Mouse (Mus musculus): ENCODE measurements at regions not wholly inside any gene's neighbourhood (a gene's known extent, or its start where the extent isn't known, plus 50 kb on each side); places are given as distances from the start of the nearest gene placed in this dataset.
A peak's percentile ranks its signal among the peaks of the same experiment; 100 is the strongest.

DNA sequence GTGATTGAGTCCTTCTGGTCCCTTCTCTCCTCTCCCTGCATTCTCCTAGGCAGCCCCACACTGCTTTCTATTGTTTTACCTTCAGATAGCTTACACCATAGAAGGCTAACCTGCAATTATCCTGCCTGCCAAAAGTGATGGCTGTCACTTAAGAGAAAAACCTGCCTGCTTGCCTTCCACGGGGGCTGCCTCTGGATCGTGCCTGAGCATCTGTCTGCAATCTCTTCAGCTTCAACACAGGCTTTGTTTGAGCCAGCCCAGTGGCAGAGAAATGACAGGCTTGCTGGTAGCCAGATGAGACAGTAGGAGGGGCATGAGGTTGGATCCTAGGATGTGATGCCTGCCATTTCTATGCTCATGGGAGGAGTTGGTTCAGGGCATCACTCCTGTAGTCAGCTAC, 345.2 kb upstream of the Tshz3 start:
- H3K27me3 ChIP-seq (replicated peaks; ENCODE audit: control insufficient read depth, insufficient read depth, low read length), result no peaks in the 10 kb centered on the region
- 4% methylated on average over 2 of the region's 2 CpGs for WGBS
- H3K9ac ChIP-seq (ENCODE audit: low read length), result no peak overlapping the region
- no peak overlapping the region for H3K4me2 ChIP-seq (ENCODE audit: low read length)
- ATAC-seq (peak; percentile 72), DNase-seq (ENCODE audit: low spot score) (peak; percentile 58)
- no peak overlapping the region for H3K4me3 ChIP-seq (ENCODE audit: low read depth, low read length)
- H3K4me1 ChIP-seq (ENCODE audit: control insufficient read depth, insufficient read depth, low read length), result 0 out of 2 replicates have a peak, but pooled peaks cover 3% of the 10 kb centered on the region
- no peaks in the 10 kb centered on the region for H3K9me3 ChIP-seq (replicated peaks; ENCODE audit: control insufficient read depth, low read length)
- no peaks in the 10 kb centered on the region for H3K36me3 ChIP-seq (ENCODE audit: control insufficient read depth, insufficient read depth, low read length)
- peak overlapping the region; percentile 33; the same call in 1 of the 2 replicates for H3K27ac ChIP-seq (ENCODE audit: low read depth, low read length)

DNA sequence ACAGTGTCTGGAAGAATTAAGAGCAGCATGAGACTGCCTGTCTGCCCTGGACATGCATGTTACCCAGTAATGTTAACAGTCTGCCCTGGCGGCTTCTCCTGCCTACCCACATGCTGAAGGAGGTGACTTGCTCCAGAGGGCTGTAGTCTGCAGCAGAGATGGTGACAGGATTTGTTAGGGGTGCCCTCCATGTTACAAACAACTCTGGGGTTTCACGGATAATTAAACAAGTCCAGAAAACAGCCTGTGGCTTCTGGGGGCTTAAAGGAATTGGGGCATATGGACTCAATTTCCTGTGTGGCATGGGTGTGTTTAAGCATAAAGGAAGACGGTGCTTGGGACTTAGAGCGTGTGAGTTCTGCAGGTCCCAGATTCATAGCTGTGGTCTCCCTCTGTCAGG, 347.3 kb upstream of the Tshz3 start:
- H3K9me3 ChIP-seq (replicated peaks; ENCODE audit: control insufficient read depth, low read length), result no peaks in the 10 kb centered on the region
- no peak overlapping the region for H3K4me3 ChIP-seq (ENCODE audit: low read depth, low read length)
- no peaks in the 10 kb centered on the region for H3K36me3 ChIP-seq (ENCODE audit: control insufficient read depth, insufficient read depth, low read length)
- H3K4me1 ChIP-seq (ENCODE audit: control insufficient read depth, insufficient read depth, low read length), result 0 out of 2 replicates have a peak, but pooled peaks cover 3% of the 10 kb centered on the region
- H3K27me3 ChIP-seq (replicated peaks; ENCODE audit: control insufficient read depth, insufficient read depth, low read length), result no peaks in the 10 kb centered on the region
- no peak for DNase-seq (ENCODE audit: low spot score)
- no peak for ATAC-seq
- WGBS, result 87% methylated on average over 4 of the region's 4 CpGs
- no peak overlapping the region for H3K4me2 ChIP-seq (ENCODE audit: low read length)
- no peak overlapping the region for H3K9ac ChIP-seq (ENCODE audit: low read length)
- no peak overlapping the region for H3K27ac ChIP-seq (ENCODE audit: low read depth, low read length)

DNA sequence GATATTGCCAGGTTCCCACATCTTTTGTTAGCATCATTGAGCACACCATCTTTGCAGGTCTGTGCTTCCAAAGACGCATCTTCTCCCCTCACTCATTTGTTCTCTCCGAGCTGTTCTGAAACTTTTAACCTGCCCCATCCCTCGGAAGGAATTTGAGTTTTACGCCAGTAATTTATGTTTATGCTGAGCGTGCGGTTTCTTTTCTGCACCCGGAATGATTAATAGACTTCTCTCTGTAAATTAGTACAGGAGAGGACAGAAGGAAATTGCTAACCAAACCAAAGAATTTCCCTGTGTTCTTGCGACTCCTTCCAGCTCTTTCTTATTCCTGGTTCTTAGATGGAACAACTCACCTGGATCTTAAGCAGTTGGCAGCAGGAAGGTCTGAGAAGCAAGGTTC, 349.7 kb upstream of the Tshz3 start:
- no peak overlapping the region for H3K27ac ChIP-seq (ENCODE audit: low read depth, low read length)
- 89% methylated on average over 8 of the region's 8 CpGs for WGBS
- H3K36me3 ChIP-seq (ENCODE audit: control insufficient read depth, insufficient read depth, low read length), result no peaks in the 10 kb centered on the region
- no peak for ATAC-seq
- H3K27me3 ChIP-seq (replicated peaks; ENCODE audit: control insufficient read depth, insufficient read depth, low read length), result no peaks in the 10 kb centered on the region
- H3K4me3 ChIP-seq (ENCODE audit: low read depth, low read length), result no peak overlapping the region
- DNase-seq (ENCODE audit: low spot score), result no peak
- no peak overlapping the region for H3K4me2 ChIP-seq (ENCODE audit: low read length)
- H3K4me1 ChIP-seq (ENCODE audit: control insufficient read depth, insufficient read depth, low read length), result 0 out of 2 replicates have a peak, but pooled peaks cover 3% of the 10 kb centered on the region
- H3K9me3 ChIP-seq (replicated peaks; ENCODE audit: control insufficient read depth, low read length), result no peaks in the 10 kb centered on the region
- H3K9ac ChIP-seq (ENCODE audit: low read length), result no peak overlapping the region

DNA sequence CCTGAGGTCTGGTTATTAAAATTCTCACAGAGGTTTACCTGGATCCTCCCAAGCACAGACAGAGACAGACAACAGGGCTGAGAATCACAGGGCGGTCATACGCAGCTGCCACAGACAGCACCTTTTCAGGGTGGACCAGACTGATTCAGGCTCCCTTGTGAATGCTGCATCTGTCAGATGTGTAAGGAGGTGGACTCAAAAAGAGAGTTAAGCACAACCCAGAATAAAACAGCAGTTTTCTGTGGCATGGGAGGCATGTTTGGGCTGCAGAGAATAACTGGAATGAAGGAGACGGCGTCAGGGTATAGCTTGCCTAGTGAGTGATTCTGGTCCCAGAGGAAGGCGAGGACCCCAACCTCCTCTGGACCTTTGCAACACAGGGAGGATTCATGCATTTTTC, 363.1 kb upstream of the Tshz3 start:
- ATAC-seq, result no peak
- no peak overlapping the region for H3K27ac ChIP-seq (ENCODE audit: low read depth, low read length)
- no peaks in the 10 kb centered on the region for H3K9me3 ChIP-seq (replicated peaks; ENCODE audit: control insufficient read depth, low read length)
- no peak overlapping the region for H3K9ac ChIP-seq (ENCODE audit: low read length)
- no peak for DNase-seq (ENCODE audit: low spot score)
- WGBS, result 88% methylated on average over 5 of the region's 5 CpGs
- H3K4me1 ChIP-seq (ENCODE audit: control insufficient read depth, insufficient read depth, low read length), result peaks cover 3% of the 10 kb centered on the region; the same call in 1 of the 2 replicates
- no peak overlapping the region for H3K4me2 ChIP-seq (ENCODE audit: low read length)
- no peaks in the 10 kb centered on the region for H3K36me3 ChIP-seq (ENCODE audit: control insufficient read depth, insufficient read depth, low read length)
- H3K27me3 ChIP-seq (replicated peaks; ENCODE audit: control insufficient read depth, insufficient read depth, low read length), result no peaks in the 10 kb centered on the region
- no peak overlapping the region for H3K4me3 ChIP-seq (ENCODE audit: low read depth, low read length)

DNA sequence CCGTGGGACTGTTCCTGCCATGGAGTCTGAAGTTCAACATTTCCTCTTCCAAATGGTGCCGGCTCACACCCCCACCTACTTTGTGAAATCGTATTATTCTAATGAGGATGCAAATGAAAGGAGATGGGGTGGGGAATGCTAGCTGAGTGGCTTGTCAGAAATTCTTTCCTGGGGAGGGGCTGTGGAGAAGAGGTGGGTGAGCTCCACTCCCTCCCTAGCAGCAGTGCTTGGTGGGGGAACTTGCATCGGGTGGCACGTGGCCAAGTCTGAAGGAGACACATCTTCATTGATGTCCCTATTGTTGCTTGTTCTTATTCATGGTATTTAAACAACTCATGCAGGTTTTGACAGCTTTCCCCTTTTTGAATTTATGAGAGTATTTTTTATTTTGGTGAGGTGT, 363.8 kb upstream of the Tshz3 start:
- DNase-seq (ENCODE audit: low spot score) (peak; percentile 40), ATAC-seq (no peak)
- Histone ChIP-seq H3K27ac (ENCODE audit: low read depth, low read length) (no peak overlapping the region), H3K27me3 (replicated peaks; ENCODE audit: control insufficient read depth, insufficient read depth, low read length) (no peaks in the 10 kb centered on the region), H3K36me3 (ENCODE audit: control insufficient read depth, insufficient read depth, low read length) (no peaks in the 10 kb centered on the region), H3K4me3 (ENCODE audit: low read depth, low read length) (no peak overlapping the region), H3K4me1 (ENCODE audit: control insufficient read depth, insufficient read depth, low read length) (peaks cover 3% of the 10 kb centered on the region; the same call in 1 of the 2 replicates), H3K9me3 (replicated peaks; ENCODE audit: control insufficient read depth, low read length) (no peaks in the 10 kb centered on the region), H3K9ac (ENCODE audit: low read length) (no peak overlapping the region), H3K4me2 (ENCODE audit: low read length) (no peak overlapping the region)
- 44% methylated on average over 5 of the region's 5 CpGs for WGBS

DNA sequence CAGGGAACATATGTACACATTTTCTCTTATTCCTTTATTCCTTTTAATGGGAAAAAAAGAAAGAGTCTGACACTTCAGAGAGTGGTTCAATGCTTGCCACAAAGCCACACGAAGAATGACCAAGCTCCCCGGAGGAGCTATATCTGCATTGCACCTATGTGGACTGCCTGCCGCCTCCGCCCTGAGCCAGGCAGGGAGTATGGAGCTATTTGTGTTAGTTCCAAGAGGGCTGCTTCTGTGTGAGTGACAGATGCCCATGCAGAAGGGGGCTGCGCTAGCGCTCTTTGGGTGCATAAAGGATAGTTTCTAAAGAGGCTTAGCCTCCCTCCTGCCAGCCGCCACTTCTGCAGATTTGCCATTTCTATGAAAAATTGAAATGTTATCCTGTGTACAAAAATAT, 365.3 kb upstream of the Tshz3 start:
- DNase-seq (ENCODE audit: low spot score) (no peak), ATAC-seq (no peak)
- Histone ChIP-seq H3K27me3 (replicated peaks; ENCODE audit: control insufficient read depth, insufficient read depth, low read length) (no peaks in the 10 kb centered on the region), H3K9me3 (replicated peaks; ENCODE audit: control insufficient read depth, low read length) (no peaks in the 10 kb centered on the region), H3K4me3 (ENCODE audit: low read depth, low read length) (no peak overlapping the region), H3K4me1 (ENCODE audit: control insufficient read depth, insufficient read depth, low read length) (peaks cover 3% of the 10 kb centered on the region; the same call in 1 of the 2 replicates), H3K4me2 (ENCODE audit: low read length) (no peak overlapping the region), H3K9ac (ENCODE audit: low read length) (no peak overlapping the region), H3K27ac (ENCODE audit: low read depth, low read length) (no peak overlapping the region), H3K36me3 (ENCODE audit: control insufficient read depth, insufficient read depth, low read length) (no peaks in the 10 kb centered on the region)
- WGBS, result 79% methylated on average over 7 of the region's 7 CpGs

DNA sequence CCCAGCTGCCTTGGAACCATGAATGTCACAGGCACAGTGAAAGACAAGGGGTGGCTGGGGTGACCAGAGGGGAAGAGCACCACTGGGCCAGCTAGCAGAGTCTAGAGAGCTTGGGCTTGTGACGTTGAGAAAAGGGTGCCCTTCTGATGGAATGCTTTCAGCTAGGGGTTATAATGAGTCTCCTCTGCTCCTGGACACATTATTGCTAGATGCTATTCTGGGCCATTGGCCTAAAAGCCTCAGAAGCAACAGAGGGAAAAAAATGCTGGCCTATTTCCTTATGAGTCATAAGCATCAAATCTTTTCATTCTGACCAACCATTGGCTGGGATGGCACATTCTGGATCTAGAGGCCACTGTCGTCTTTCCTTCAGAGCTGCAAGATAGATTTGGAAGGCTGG, 369.8 kb upstream of the Tshz3 start:
- Histone ChIP-seq H3K36me3 (ENCODE audit: control insufficient read depth, insufficient read depth, low read length) (no peaks in the 10 kb centered on the region), H3K9me3 (replicated peaks; ENCODE audit: control insufficient read depth, low read length) (no peaks in the 10 kb centered on the region), H3K9ac (ENCODE audit: low read length) (no peak overlapping the region), H3K27me3 (replicated peaks; ENCODE audit: control insufficient read depth, insufficient read depth, low read length) (no peaks in the 10 kb centered on the region), H3K4me3 (ENCODE audit: low read depth, low read length) (no peak overlapping the region), H3K27ac (ENCODE audit: low read depth, low read length) (no peak overlapping the region), H3K4me2 (ENCODE audit: low read length) (no peak overlapping the region), H3K4me1 (ENCODE audit: control insufficient read depth, insufficient read depth, low read length) (peaks cover 3% of the 10 kb centered on the region; the same call in 1 of the 2 replicates)
- no peak for ATAC-seq
- 91% methylated on average over 2 of the region's 2 CpGs for WGBS
- no peak for DNase-seq (ENCODE audit: low spot score)

DNA sequence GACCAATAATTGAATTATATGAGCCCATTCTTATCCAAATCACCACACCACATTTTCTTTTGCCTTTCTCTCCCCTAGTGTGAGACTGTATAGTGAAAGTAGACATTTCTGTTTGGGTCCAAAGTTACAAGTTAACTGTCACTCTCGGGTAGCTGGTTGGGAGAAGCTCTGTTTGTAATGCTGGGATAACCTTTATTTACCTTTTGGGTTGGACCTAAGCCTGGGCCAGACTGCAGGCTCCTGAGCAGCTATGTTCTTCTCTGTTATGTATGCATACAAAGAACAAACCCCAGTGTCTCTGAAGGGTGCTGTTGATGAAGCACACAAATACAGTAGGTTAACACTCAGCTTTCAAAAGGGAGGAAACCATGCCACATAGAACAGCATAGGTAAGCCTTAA, 373.9 kb upstream of the Tshz3 start:
- H3K9ac ChIP-seq (ENCODE audit: low read length), result no peak overlapping the region
- ATAC-seq (no peak), DNase-seq (ENCODE audit: low spot score) (no peak)
- H3K9me3 ChIP-seq (replicated peaks; ENCODE audit: control insufficient read depth, low read length), result no peaks in the 10 kb centered on the region
- no peaks in the 10 kb centered on the region for H3K36me3 ChIP-seq (ENCODE audit: control insufficient read depth, insufficient read depth, low read length)
- H3K4me1 ChIP-seq (ENCODE audit: control insufficient read depth, insufficient read depth, low read length), result no peaks in the 10 kb centered on the region
- WGBS, result 94% methylated on average over 1 of the region's 1 CpGs
- H3K4me2 ChIP-seq (ENCODE audit: low read length), result no peak overlapping the region
- no peak overlapping the region for H3K27ac ChIP-seq (ENCODE audit: low read depth, low read length)
- H3K4me3 ChIP-seq (ENCODE audit: low read depth, low read length), result no peak overlapping the region
- H3K27me3 ChIP-seq (replicated peaks; ENCODE audit: control insufficient read depth, insufficient read depth, low read length), result no peaks in the 10 kb centered on the region

DNA sequence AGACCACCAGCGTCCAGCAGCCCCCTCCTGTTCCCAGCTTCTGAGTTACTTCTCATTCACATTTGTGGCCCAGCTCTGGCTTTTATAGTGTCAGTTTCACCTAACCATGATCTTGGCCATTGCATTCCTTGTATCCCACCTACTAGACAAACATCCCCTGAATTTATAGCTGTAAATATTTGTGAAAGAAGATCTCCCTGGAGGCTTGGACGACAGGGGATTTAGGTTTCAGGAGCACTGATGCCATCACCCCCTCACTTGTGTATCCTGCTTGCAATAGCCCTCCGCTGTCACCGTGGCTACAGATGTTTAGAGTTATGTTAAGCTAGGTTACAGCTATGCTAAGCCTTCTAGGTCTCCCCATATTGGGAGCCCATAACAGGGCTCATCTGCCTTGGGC, 375.7 kb upstream of the Tshz3 start:
- H3K27me3 ChIP-seq (replicated peaks; ENCODE audit: control insufficient read depth, insufficient read depth, low read length), result no peaks in the 10 kb centered on the region
- WGBS, result 84% methylated on average over 4 of the region's 4 CpGs
- DNase-seq (ENCODE audit: low spot score) (no peak), ATAC-seq (no peak)
- H3K27ac ChIP-seq (ENCODE audit: low read depth, low read length), result no peak overlapping the region
- no peaks in the 10 kb centered on the region for H3K9me3 ChIP-seq (replicated peaks; ENCODE audit: control insufficient read depth, low read length)
- no peak overlapping the region for H3K4me3 ChIP-seq (ENCODE audit: low read depth, low read length)
- H3K9ac ChIP-seq (ENCODE audit: low read length), result no peak overlapping the region
- no peaks in the 10 kb centered on the region for H3K36me3 ChIP-seq (ENCODE audit: control insufficient read depth, insufficient read depth, low read length)
- no peak overlapping the region for H3K4me2 ChIP-seq (ENCODE audit: low read length)
- H3K4me1 ChIP-seq (ENCODE audit: control insufficient read depth, insufficient read depth, low read length), result no peaks in the 10 kb centered on the region
